Mouse (Mus musculus) hindlimb bud, embryonic 11.5 days (tissue): ENCODE results near the gene Ube2q1.
"Not testable (repeated sequence)": the region's sequence is repeated elsewhere in the genome, so short reads cannot be mapped to it uniquely, and the experiment has no call there.

Experiments
- DNase-seq: peaks from one replicate; pipeline ENCODE4 v3.0.0-alpha.2; 2012; ENCODE audit warnings: low read depth, low spot score; ENCODE audit errors: extremely low spot score

The Ube2q1 gene

DNA sequence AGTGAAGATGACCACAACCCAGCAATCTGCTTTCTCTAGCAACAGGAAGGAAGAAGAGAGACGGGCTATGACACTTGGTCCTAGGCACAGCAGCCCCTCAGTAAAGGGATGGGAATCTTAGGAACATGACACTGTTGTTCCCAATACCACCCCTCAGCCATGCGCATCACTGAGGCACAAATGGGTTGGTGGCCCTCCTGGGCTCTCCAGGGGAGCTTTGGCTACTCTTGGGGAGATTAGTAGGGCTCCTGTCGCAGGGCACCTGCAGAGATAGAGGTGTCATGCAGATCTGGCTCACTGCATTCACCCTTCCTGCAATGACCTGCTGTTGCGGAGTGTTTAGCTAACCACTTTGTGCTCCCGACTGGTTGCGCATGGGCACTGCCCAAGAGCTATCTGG lies 12.9 kb downstream of the Ube2q1 start:
- no peak for DNase-seq

DNA sequence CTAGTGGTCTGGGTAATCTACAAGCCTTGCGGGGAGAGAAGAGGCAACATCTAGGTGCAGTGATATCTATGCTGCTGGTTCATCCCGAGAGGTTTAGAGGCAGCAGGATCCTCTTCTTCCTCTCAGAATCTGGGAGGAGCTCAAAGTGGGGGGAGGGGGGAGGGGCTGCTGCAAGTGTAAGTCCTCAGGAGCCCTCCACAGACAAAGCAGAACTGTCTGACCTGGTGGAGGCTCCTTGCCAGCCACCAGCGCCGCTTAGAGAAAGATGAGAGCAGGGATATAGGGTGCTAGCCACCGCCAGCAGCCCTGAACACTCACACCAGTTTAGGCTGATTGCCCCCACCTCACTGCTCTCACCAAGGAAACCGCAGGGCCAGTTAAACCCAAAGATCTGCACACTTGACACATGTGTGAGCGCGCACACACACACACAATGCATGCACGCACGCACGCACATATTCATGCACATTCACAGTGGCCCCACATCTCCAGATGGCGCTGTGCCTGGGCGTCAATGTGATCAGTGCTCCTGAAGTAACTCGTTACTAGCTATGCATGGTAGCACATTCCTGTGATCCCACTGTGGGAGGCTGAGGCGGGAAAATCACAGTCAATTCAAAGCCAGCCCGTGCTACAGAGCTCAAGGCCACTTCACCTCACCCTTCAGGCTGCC lies 15.4 kb downstream of the Ube2q1 start:
- DNase-seq: no peak

DNA sequence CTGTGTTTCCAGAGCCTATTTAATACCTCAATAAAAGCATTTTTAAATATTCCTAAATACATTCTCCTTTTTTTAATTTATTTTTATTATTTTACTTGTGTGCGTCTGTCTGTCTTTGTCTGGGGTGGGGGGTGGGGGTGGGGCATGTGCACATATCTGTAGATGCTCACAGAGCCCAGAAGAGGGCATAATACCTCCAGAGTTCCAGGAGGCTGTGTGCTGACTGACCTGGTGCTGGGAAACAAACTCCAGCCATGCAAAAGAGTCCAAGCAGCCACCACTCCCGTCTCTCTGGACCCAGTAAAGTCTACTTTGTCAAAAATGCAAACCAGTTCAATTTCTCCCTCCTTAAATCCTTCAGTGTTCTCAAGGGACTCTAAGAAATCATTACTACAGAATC lies 21.2 kb downstream of the Ube2q1 start:
- DNase-seq: no peak

DNA sequence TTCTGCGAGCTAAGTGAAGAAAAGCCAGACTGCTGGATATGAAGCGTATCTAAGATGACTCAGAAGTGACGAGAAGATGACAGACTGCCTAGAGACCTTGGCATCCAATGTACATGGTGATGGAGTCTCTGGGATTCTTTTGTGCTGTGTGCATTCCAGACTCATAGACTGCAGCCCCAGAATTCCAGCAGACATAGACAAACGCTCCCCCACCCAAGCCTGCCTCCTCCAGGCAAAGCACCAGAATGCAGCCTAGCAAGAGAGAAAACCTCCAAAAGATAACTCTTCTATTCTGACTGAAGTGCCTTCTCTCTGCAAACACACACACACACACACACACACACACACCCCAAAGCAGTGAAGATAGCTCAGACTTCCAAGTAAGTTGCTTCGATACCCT lies 22.3 kb downstream of the Ube2q1 start:
- DNase-seq: no peak

DNA sequence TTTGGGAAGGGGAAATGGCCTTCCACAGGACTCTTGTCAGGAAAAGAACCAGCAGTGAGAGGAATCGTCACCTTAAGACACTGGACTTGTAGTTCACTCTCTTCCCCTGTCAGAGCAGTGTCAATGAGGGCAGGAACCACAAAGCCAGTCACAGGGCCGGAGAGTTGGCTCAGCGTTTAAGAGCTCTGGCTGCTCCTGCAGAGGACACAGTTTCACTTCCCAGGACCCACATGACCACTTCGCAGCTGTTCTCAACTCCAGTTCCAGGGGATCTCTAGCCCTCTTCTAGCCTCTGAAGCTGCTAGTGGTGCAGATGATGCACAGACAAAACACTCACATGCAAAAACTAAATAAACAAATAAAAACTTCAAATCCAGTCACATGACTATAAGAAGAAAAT lies 22.9 kb downstream of the Ube2q1 start:
- DNase-seq: no peak

DNA sequence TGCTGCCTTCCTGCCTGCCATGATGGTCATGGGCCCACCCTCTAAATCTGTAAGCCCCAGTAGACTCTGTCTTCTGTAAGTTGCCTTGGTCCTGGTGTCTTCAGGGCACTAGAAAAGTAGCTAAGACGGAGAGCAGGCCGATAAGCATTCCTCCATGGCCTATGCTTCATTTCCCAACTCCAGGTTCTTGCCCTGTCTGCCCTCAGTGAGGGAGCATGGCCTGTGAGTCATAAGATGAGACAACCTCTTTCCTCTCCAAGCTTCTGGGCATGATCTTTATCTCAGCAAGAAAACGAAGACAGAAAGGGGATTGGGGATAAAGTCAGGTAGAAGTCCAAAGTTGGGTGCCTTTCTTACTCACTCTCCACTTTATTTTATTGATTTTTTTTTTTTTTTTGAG lies 25.1 kb downstream of the Ube2q1 start:
- no peak for DNase-seq

DNA sequence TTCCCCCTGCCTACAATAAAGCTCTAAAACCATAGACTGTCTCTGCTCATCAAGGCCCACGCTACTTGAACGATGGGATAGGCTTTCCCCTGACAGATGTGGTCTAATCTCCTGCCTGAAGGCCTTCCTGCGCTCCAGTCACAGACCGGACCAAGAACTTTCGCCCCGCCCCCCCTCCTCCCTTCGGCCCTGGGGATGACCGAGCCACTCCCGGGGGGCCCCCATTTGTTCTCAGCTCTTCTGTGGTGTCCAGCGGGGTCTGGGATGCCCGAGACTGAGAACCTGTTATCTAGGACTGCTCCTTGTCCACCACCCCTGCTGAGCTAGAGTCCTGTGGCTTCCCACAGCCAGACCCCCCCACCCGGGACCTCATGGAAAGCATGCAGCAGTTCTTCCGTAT lies 26.1 kb downstream of the Ube2q1 start:
- no peak for DNase-seq

DNA sequence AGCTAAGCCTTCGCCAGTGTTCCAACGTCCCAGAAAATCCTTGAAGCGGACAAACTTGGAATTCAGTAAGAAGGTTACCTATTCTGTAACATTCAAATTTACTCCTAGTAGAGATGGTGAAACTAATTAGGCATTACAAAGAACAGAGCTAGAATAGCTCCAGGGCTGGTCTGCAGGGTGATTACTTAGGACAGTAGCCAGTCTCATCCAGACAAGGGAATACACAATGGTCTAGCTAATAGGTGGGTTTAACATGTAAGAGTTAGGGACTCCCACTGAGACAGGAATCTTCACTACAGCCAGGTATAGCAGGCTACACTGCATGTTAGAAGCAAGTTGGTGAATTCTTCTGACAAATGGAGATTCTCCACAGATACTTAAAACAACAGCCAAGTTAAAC lies 26.7 kb downstream of the Ube2q1 start:
- DNase-seq: not testable (repeated sequence)

DNA sequence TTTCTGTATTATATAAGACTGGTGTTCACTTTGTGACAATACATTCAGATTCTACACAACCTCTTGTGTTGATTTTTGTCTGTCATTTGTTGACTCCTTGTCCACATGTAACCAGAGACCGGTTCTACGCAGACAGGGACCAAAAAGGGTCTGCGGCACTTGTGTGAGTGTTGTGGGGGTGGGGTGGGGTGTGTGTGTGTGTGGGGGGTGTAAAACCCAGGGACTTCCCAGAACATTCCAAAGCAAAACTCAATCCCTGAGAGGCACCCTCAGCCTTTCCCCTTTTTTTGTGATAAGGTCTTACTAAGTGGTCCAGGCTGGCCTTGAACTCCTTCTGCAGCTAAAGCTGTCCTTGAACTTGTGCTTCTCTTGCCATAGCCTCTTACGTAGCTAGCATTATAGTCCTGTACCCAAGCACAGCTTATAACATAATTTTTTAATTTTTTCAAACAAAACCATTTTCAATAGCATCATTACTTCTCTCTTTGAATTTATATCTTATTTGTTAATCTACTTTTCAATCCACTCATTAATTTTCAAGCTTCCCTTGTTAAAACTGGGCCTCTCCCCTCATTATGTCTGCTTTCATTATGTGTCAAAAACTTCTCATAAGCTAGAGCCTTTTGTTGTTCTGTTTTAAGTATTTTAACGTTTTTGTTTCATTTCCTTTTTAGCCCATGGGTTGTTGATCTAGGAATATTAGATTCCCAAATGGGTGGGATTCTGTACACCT lies 27.5 kb downstream of the Ube2q1 start:
- no peak for DNase-seq

DNA sequence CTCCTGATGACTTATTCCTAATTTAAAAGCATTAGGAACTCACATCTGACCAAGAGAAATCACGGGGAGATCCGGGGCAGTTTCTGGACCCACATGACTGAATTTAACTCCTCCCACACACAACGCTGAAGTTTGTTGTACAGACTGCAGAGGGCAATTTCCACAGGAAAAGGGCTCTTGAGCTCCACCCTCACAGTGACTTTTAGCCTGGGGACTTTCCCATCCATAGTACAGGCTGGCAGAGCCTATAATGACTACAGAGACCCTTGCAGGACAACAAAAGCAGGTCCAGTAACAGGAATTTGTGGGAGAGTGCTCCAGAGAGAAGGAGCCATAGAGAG lies 28.1 kb downstream of the Ube2q1 start:
- no peak for DNase-seq

DNA sequence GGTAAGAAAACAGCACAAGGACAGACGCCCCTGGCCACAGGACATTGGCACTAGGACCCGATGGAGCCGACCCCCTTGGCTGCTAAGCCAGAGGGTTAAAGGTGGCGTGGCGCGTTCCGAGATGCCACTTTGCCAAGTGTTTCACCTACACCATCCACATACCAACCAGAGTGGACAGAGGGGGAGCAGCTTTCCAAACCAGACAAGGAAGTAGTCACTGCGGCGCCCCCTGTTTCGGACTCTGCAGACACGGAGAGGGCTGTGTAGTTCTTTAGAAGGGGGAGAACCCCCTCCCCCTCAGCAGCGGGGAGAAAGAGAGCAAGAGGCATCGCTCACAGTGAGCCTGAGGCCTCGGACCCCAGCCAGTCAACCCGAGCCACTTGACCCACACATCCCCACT lies 29.5 kb downstream of the Ube2q1 start:
- DNase-seq: no peak

DNA sequence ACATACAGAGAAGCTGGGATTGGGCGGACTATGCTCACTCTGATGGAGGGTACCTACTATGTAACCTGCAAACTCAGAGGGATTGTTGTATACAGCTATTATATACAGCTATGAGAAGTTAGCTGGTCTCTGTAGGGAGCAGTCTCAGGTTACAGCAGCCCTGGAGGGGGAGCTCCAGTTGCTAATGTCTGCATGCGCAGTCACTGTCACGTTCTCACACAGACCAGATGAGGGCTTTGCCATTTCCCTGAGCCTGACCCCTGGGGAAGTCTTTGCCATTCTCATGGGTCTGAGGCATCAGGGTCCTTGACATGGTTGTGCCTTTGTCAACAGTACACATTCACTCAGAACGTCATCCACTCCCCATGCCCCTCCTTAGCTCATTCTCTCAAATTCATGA lies 31.8 kb downstream of the Ube2q1 start:
- DNase-seq: no peak

DNA sequence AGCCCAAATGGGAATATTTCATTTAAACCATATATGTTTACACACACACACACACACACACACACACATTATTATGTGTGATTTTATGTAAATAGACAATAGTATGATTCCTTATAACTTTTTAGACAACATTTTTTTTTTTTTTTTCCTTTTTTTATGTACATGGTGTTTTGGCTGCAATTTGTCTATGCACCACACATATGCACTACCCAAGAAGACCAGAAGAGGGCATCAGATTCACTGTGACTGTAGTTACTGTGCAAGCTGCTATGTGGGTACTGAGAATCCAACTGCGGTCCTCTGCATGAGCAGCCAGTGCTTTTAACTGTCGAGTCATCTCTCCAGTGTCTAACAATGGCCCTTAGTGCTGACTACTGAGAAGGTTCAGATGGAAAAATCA lies 33.3 kb downstream of the Ube2q1 start:
- no peak for DNase-seq

DNA sequence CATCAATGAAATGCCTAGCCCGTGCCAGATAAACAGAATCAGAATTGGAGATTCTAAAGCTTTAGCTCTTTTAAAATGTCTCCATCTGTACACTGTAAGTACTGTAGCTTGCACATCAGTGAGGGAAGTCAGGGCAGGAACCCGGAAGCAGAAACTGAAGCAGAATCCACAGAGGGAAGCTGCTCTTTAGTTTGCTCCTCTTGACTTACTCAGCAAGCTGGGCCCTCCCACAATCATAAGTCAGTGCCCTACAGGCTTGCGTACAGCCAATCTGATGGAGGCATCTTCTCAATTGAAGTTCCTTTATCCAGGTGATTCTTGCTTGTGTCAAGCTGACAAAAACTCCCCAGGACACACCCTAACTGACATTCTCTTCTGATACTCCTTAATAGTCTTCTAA lies 33.8 kb downstream of the Ube2q1 start:
- DNase-seq: no peak

DNA sequence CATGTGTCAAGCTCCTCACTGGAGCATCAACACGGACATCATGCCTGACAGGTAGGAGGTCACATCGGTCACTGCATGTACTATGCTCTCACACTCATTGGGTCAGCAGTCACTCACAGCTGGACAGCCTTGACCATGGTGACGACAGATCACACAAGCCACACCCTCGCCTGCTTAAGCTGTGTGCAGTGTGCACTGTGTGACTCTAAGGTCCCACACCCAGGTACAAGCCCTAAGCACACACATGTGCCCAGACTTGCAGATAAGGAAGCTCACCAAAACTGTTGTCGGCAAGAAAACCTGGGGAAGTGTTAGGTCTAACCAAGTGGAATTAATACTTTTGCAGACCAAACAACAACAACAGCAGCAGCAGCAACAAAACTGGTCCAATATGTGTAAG lies 34.5 kb downstream of the Ube2q1 start:
- DNase-seq: no peak

DNA sequence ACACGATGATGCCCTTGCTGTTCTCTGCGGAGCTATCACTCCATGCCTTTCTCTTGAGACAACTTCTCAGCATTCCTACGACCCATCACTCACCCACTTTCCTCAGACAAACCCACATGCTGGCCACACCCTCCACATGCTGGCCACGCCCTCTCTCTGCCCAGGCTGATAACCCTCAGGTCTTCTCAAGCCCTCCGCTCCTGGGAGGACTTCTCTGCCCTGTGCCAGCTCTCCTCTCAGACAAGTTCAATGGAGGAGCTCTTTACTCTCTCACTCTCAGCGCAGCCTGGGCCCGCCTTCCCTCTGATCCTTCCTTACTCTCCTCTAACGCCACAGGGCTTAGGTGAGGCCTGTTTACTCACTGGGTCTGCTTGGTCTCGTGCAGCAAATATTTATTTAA lies 35.2 kb downstream of the Ube2q1 start:
- DNase-seq: no peak

DNA sequence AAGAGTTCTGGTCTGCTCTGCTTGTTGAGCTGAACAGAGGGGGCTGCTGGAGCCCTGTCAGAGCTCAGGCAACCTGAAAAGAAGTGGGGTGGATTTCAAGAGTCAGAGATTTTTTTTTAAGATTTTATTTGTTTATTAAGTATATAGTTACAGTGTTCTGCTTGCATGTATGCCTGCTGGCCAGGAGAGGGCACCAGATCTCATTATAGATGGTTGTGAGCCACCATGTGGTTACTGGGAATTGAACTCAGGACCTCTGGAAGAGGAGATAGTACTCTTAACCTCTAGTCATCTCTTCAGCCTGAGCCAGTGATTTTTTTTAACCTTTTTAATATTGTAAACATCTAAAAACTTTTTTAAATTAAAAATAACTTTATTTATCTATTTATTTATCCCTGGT lies 37.4 kb downstream of the Ube2q1 start:
- no peak for DNase-seq

DNA sequence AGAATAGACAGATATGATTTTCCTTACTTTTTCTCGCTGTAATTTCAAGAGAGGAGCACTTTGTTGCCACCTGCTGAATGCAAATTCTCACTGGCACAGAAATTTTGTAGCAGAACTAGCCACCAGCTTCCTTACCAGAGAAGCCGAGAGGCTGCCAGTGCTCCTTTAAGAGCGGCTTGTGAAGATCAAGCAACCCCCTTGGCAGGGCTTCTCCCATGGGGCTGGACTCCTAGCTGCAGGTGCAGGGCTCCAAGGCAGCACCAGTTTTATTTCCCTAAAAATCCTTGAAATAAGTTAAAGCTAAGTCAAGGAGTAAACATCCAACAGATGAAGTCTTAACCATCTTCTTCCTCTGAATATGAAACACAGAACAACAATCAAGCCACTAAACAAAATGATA lies 38.8 kb downstream of the Ube2q1 start:
- DNase-seq: no peak

DNA sequence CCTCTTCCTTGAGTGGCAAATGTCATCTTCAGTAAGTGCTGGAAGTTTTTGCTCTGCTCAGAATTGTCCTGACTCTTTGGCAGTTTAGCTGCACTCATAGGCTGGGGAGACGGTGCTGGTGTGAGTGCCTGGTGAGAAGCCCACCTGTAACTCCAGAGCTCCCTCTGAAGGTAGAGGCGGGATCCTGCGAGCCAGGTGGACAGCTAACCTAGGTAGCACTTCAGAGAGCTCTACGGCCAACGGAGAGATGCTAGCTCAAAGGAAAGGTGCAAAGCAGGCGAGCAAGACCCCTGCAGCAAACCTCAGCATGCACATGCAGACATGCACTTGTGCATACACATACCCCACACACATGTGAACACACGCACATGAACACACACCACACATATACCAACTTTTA lies 40.6 kb downstream of the Ube2q1 start:
- DNase-seq: no peak

DNA sequence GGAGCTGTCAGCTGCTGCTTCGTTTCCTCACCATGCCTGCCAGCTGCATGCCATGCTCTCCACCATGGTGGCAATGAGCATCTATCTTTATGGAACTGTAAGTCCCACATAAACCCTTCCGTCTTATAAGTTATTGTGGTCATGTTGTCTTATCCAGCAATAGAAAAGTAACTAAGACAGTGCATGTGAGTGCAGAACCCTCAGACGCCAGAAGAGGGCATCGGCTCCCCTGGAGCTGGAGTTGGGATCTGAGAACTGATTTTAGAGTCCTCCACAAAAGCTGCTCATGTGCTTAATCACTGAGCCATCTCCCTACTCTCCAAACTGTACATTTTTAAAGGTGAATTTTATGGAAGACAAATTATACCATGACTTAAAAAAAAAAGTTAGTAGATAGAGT lies 43.6 kb downstream of the Ube2q1 start:
- DNase-seq: no peak

DNA sequence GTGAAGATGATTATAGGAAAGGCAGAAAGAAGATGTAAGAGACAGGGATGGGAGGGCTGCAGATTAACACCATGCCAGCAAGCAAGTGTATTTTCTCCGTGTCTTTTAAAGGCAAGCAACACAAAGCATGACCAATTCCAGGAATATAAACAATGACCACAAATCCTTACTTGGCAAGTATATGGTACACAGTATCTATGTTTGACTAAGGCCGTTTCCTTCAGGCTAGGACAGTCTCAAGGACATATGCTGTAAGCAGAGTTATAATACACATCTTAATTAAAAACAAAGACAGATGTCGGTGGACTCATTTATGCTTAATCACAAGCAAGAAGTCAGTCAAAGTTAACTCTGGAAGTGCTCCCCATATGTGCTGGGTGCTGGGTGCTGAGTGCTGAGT lies 45.2 kb downstream of the Ube2q1 start:
- DNase-seq: no peak

DNA sequence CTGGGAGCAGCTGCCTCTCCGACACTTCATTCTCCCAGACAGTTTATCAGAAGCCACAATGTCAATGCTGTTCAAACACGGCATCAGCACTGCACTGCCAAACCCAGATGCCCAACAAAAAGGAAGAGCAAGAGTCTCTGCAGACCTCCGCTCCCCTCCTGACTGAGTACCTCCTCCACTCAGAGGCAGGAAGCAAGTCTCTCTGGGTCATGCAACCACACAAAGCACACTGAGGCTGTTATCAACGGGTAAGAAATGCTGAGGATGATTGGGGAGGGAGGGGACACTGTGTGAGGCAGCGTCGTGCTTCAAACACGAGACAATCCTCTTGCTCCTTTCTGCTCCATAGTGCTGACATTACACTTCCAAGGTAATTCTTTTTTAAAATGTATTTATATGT lies 46.5 kb downstream of the Ube2q1 start:
- no peak for DNase-seq
